Mouse (Mus musculus) bone marrow macrophage, adult 2 months (primary cell): ENCODE measurements around the gene Pde4c.

Experiments used
- CTCF ChIP-seq: IDR thresholded peaks from 2 replicates; pipeline ENCODE4 v1.5.1; 2012; ENCODE audit warnings: low read depth, mild to moderate bottlenecking, low read length, moderate library complexity
- POLR2A ChIP-seq: IDR thresholded peaks from 2 replicates; pipeline ENCODE4 v1.6.1; 2012; ENCODE audit warnings: mild to moderate bottlenecking, low read depth, low read length, borderline replicate concordance

- no peak for TF ChIP-seq CTCF
- TF ChIP-seq POLR2A: 0 out of 2 replicates have a peak, but pooled peaks have one; percentile 2
Observed at GRCm38 (mm10) chr8:70776496-70777444, 53.2 kb downstream of the Pde4c start, which contains the start of gene Pik3r2.
